Mouse (Mus musculus): ENCODE measurements around the gene Fzd7. TPM values are rescaled to one million over a fixed set of nuclear protein-coding genes. Genes with fewer than 3 reads are reported as not detected.

The Fzd7 gene
- polyA plus RNA-seq, 1 experiment from 2014 or later, result 8.6 TPM

- Histone ChIP-seq H3K4me1 (peaks cover 53% of the 10 kb centered on the region), H3K9me3 (replicated peaks) (peaks cover 4% of the 10 kb centered on the region; the same call in 1 of the 2 replicates), H3K36me3 (0 out of 2 replicates have a peak, but pooled peaks cover 3% of the 10 kb centered on the region), H3K27ac (replicated peaks) (peak overlapping the region; percentile 47; the same call in 1 of the 2 replicates), H3K27me3 (ENCODE audit: low read depth, poor library complexity, severe bottlenecking) (peaks cover 52% of the 10 kb centered on the region), H3K4me3 (no peak overlapping the region)
- 22% methylated on average over 11 of the region's 11 CpGs for WGBS
- no peak for DNase-seq (ENCODE audit: low spot score)
These were observed 32.8 kb upstream of the Fzd7 start for GRCm38 (mm10) chr1:59449423-59449822.

GRCm38 (mm10) chr1:59450896-59451295, 31.3 kb upstream of the Fzd7 start:
- DNase-seq (ENCODE audit: low spot score), result no peak
- H3K4me1 ChIP-seq, result peaks cover 53% of the 10 kb centered on the region
- no peak overlapping the region for H3K4me3 ChIP-seq
- WGBS, result 77% methylated on average over 11 of the region's 11 CpGs
- H3K9me3 ChIP-seq (replicated peaks), result peaks cover 4% of the 10 kb centered on the region; the same call in 1 of the 2 replicates
- H3K27me3 ChIP-seq (ENCODE audit: low read depth, poor library complexity, severe bottlenecking), result peaks cover 46% of the 10 kb centered on the region
- 0 out of 2 replicates have a peak, but pooled peaks cover 3% of the 10 kb centered on the region for H3K36me3 ChIP-seq
- no peak overlapping the region for H3K27ac ChIP-seq (replicated peaks)

GRCm38 (mm10) chr1:59451584-59451983, 30.6 kb upstream of the Fzd7 start:
- H3K4me1 ChIP-seq, result peaks cover 53% of the 10 kb centered on the region
- H3K4me3 ChIP-seq, result no peak overlapping the region
- H3K36me3 ChIP-seq, result 0 out of 2 replicates have a peak, but pooled peaks cover 3% of the 10 kb centered on the region
- peak; percentile 71 for DNase-seq (ENCODE audit: low spot score)
- peaks cover 4% of the 10 kb centered on the region; the same call in 1 of the 2 replicates for H3K9me3 ChIP-seq (replicated peaks)
- peaks cover 52% of the 10 kb centered on the region for H3K27me3 ChIP-seq (ENCODE audit: low read depth, poor library complexity, severe bottlenecking)
- WGBS, result 7% methylated on average over 9 of the region's 9 CpGs
- peak overlapping the region; percentile 33; the same call in 1 of the 2 replicates for H3K27ac ChIP-seq (replicated peaks)

GRCm38 (mm10) chr1:59456825-59457224, 25.4 kb upstream of the Fzd7 start:
- DNase-seq (ENCODE audit: low spot score), result no peak
- Histone ChIP-seq H3K36me3 (0 out of 2 replicates have a peak, but pooled peaks cover 3% of the 10 kb centered on the region), H3K9me3 (replicated peaks) (peaks cover 4% of the 10 kb centered on the region; the same call in 1 of the 2 replicates), H3K4me1 (peaks cover 31% of the 10 kb centered on the region), H3K4me3 (no peak overlapping the region), H3K27ac (replicated peaks) (no peak overlapping the region), H3K27me3 (ENCODE audit: low read depth, poor library complexity, severe bottlenecking) (peaks cover 25% of the 10 kb centered on the region)
- 25% methylated on average over 3 of the region's 3 CpGs for WGBS

- no peak for DNase-seq (ENCODE audit: low spot score)
- Histone ChIP-seq H3K4me3 (no peak overlapping the region), H3K36me3 (no peaks in the 10 kb centered on the region), H3K4me1 (peaks cover 23% of the 10 kb centered on the region), H3K9me3 (replicated peaks) (no peaks in the 10 kb centered on the region), H3K27ac (replicated peaks) (no peak overlapping the region), H3K27me3 (ENCODE audit: low read depth, poor library complexity, severe bottlenecking) (peaks cover 29% of the 10 kb centered on the region)
- WGBS, result 83% methylated on average over 4 of the region's 4 CpGs
These were observed 24.4 kb upstream of the Fzd7 start for GRCm38 (mm10) chr1:59457873-59458272.

GRCm38 (mm10) chr1:59458886-59459285, 23.3 kb upstream of the Fzd7 start:
- H3K27ac ChIP-seq (replicated peaks), result peak overlapping the region; percentile 59; the same call in 1 of the 2 replicates
- DNase-seq (ENCODE audit: low spot score), result no peak
- 30% methylated on average over 8 of the region's 8 CpGs for WGBS

GRCm38 (mm10) chr1:59464696-59465639, 17.3 kb upstream of the Fzd7 start:
- no peak overlapping the region for H3K4me3 ChIP-seq
- H3K27ac ChIP-seq (replicated peaks), result peak overlapping the region; percentile 73
- peaks cover 29% of the 10 kb centered on the region for H3K27me3 ChIP-seq (ENCODE audit: low read depth, poor library complexity, severe bottlenecking)
- no peak for DNase-seq (ENCODE audit: low spot score)
- H3K4me1 ChIP-seq, result peaks cover 28% of the 10 kb centered on the region
- H3K36me3 ChIP-seq, result no peaks in the 10 kb centered on the region
- 58% methylated on average over 17 of the region's 17 CpGs for WGBS
- no peaks in the 10 kb centered on the region for H3K9me3 ChIP-seq (replicated peaks)

More at GRCm38 (mm10) chr1:59458886-59459285, 23.3 kb upstream of the Fzd7 start:
- no peak overlapping the region for H3K4me3 ChIP-seq
- H3K9me3 ChIP-seq (replicated peaks), result no peaks in the 10 kb centered on the region
- peaks cover 23% of the 10 kb centered on the region for H3K4me1 ChIP-seq
- peaks cover 35% of the 10 kb centered on the region for H3K27me3 ChIP-seq (ENCODE audit: low read depth, poor library complexity, severe bottlenecking)
- no peaks in the 10 kb centered on the region for H3K36me3 ChIP-seq

- no peaks in the 10 kb centered on the region for H3K36me3 ChIP-seq
- 79% methylated on average over 9 of the region's 9 CpGs for WGBS
- peaks cover 35% of the 10 kb centered on the region for H3K27me3 ChIP-seq (ENCODE audit: low read depth, poor library complexity, severe bottlenecking)
- no peaks in the 10 kb centered on the region for H3K9me3 ChIP-seq (replicated peaks)
- H3K4me1 ChIP-seq, result peaks cover 31% of the 10 kb centered on the region
- H3K4me3 ChIP-seq, result no peak overlapping the region
- H3K27ac ChIP-seq (replicated peaks), result peak overlapping the region; percentile 73
- no peak for DNase-seq (ENCODE audit: low spot score)
These were observed 16.6 kb upstream of the Fzd7 start for GRCm38 (mm10) chr1:59465640-59466008.

GRCm38 (mm10) chr1:59469170-59469569, 13.1 kb upstream of the Fzd7 start:
- H3K4me1 ChIP-seq, result peaks cover 54% of the 10 kb centered on the region
- H3K27me3 ChIP-seq (ENCODE audit: low read depth, poor library complexity, severe bottlenecking), result peaks cover 54% of the 10 kb centered on the region
- no peak overlapping the region for H3K27ac ChIP-seq (replicated peaks)
- no peak for DNase-seq (ENCODE audit: low spot score)
- H3K9me3 ChIP-seq (replicated peaks), result no peaks in the 10 kb centered on the region
- no peaks in the 10 kb centered on the region for H3K36me3 ChIP-seq
- no peak overlapping the region for H3K4me3 ChIP-seq
- 26% methylated on average over 4 of the region's 4 CpGs for WGBS

- peaks cover 61% of the 10 kb centered on the region for H3K27me3 ChIP-seq (ENCODE audit: low read depth, poor library complexity, severe bottlenecking)
These were observed 11.5 kb upstream of the Fzd7 start for GRCm38 (mm10) chr1:59470766-59471165.

GRCm38 (mm10) chr1:59472368-59473180, 9.7 kb upstream of the Fzd7 start:
- Histone ChIP-seq H3K4me3 (no peak overlapping the region), H3K36me3 (no peaks in the 10 kb centered on the region), H3K27me3 (ENCODE audit: low read depth, poor library complexity, severe bottlenecking) (peaks cover 71% of the 10 kb centered on the region), H3K9me3 (replicated peaks) (no peaks in the 10 kb centered on the region), H3K4me1 (peaks cover 36% of the 10 kb centered on the region), H3K27ac (replicated peaks) (no peak overlapping the region)
- WGBS, result 5% methylated on average over 11 of the region's 11 CpGs
- DNase-seq (ENCODE audit: low spot score), result no peak

More at GRCm38 (mm10) chr1:59470766-59471165, 11.5 kb upstream of the Fzd7 start:
- Histone ChIP-seq H3K4me1 (peaks cover 44% of the 10 kb centered on the region), H3K36me3 (no peaks in the 10 kb centered on the region), H3K9me3 (replicated peaks) (no peaks in the 10 kb centered on the region), H3K27ac (replicated peaks) (peak overlapping the region; percentile 55; the same call in 1 of the 2 replicates), H3K4me3 (no peak overlapping the region)
- no peak for DNase-seq (ENCODE audit: low spot score)
- 43% methylated on average over 4 of the region's 4 CpGs for WGBS

GRCm38 (mm10) chr1:59473181-59473555, 9.1 kb upstream of the Fzd7 start:
- Histone ChIP-seq H3K27ac (replicated peaks) (no peak overlapping the region), H3K4me3 (no peak overlapping the region), H3K9me3 (replicated peaks) (no peaks in the 10 kb centered on the region), H3K27me3 (ENCODE audit: low read depth, poor library complexity, severe bottlenecking) (peaks cover 77% of the 10 kb centered on the region), H3K4me1 (peaks cover 36% of the 10 kb centered on the region), H3K36me3 (no peaks in the 10 kb centered on the region)
- no peak for DNase-seq (ENCODE audit: low spot score)
- WGBS, result 6% methylated on average over 4 of the region's 4 CpGs
